Mouse (Mus musculus): ENCODE measurements around the gene D17H6S53E.

Gene D17H6S53E

DNA sequence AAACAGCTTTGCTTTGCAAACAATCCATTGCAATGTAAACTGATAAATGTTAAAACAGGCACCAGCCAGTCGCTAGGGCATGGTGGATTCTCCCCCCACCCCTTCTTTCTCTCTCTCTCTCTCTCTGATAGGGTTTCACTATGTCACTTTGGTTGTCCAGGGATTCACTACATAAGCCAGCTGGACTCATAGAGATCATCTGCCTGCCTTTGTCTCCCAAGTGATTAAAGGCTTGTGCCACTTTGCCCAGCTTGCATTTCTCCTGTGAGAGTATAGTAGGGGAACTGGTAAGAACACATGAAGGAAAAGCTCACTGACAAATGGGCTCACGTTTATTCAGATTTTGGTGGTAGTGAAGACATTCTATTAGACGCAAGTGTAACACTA lies 6.0 kb downstream of the D17H6S53E start:
- DNase-seq (ENCODE audit: low spot score in 2 of 2): no peak

DNA sequence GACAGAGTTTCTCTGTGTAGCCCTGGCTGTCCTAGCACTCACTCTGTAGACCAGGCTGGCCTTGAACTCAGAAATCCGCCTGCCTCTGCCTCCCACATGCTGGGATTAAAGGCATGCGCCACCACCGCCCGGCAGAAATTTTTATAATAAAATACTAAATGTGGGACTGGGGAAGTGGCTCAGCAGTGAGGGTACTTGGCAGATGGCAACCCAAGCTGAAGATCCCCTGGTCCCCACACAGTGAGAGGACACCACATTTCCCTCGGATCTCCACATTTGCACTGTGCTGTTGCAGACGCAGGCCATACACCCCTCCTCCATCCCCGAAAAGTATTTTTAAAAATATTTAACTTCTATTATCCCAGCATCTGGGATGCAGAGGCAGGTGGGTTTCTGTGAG lies 7.3 kb downstream of the D17H6S53E start:
- DNase-seq (ENCODE audit: low spot score in 2 of 2): no peak

DNA sequence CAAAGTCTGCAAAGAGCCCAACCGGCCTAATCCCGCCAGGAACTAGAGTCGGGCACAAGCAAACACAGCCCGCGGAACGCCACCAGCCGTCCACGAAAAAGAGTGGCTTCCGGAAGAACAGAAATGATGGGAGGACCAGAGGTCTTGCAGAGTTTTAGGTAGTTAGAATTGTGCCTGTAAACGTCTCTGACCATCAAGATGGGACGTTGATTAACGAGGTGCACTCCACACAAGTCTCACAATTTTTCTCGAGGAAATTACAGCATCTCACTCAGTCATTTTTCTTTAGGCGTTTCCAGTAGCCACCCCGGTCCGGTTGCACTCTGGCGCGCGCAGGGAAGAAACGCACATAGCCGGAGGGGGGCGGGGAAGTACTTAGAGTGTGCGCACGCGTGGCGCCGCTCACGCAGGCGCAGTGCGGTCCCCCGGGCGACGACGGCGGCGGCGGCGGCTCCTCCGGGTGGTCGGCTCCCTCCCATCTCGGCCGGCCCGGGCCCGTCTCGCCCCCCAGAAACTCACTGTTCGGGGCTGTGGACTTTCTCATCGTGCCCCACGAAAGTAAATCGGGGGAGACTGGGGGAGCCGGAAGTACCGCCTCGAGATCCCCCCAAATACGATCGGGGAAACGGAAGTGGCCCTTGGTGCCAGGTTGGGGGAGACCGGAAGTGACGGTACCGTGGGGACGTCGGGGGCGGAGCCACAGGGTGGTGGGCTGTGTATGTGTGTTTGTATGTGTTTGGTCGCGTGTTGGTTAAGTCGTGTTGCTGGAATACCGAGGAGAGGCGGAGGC lies 8.8 kb downstream of the D17H6S53E start, which contains the start of gene Bag6:
TSS of gene Bag6 (plus strand) at position 378 of the 790 bp plus-strand sequence.
- DNase-seq (ENCODE audit: low spot score in 2 of 2): peak; percentile 95 to 96

DNA sequence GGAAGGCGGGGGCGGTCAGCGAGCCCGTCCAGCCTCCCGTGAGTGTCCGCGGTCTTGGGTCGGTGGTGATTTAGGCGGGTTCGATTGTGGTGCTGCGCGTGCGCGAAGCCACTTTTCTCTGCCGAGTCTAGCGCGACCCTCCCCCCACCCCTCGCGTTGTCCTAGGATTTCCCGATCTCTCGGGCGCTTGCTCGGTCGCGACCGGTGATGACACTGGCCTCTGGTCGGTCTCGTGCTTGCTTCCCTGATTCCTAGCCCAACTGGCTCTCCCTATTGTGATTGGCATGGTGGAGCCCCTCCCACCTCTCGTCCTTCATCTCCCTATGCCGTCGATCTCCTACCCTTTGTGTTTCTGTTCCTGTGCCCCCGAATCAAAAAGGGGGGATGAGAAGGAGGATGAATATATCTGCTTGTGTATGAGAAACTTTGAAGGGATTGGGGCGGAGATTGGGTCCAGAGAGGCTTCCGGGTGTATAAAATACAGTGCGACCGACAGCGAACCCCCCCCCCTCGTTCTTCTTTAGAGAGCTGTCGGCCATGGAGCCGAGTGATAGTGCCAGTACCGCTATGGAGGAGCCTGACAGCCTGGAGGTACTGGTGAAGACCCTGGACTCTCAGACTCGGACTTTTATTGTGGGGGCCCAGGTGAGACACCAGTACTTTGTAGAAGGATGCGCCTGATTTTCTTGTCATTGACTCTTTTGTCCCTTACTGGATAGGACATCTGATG lies 9.6 kb downstream of the D17H6S53E start:
- no peak for DNase-seq (ENCODE audit: low spot score in 2 of 2)

DNA sequence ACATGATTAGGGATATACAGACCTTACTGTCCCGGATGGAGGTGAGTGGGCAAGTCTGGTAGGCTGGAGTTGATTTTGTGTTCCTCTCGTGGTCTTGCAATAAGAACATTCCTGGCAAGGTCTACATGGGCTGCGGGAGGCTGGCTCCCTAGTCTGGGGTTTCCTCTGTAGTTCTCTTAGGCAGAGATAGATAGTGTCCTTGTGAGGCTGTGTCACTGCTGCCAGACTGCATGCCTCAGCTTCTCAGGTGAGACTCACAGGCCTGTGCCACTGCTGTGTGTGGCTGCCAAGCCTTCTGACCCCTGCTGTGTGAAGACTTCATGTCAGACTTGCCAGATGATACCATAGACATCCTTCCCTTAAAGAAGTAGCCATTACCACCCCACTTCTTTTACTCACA lies 13.1 kb downstream of the D17H6S53E start:
- DNase-seq (ENCODE audit: low spot score in 2 of 2): no peak

DNA sequence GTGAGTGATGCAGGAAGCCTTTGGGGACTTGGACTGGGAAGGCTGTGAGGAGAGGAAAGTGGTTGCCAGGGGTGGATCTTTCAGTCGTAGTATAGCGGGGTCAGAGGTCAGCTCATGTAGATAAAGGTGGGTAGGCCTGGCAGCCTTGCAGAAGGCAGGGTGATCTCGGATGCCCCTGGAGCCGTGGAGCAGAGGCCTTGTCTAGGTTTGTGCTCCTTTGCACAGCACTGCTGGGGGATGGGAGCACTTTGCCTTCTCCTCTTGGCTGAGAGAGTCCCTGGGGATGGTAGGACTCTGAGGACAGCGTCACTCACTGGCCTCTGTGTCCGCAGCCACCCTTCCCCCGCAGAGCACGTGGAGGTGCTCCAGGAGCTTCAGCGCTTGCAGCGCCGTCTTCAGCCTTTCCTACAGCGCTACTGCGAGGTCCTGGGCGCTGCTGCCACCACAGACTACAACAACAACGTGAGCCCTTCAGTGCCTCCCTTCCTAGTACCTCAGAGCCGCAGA lies 14.4 kb downstream of the D17H6S53E start:
- DNase-seq (ENCODE audit: low spot score in 2 of 2): no peak

DNA sequence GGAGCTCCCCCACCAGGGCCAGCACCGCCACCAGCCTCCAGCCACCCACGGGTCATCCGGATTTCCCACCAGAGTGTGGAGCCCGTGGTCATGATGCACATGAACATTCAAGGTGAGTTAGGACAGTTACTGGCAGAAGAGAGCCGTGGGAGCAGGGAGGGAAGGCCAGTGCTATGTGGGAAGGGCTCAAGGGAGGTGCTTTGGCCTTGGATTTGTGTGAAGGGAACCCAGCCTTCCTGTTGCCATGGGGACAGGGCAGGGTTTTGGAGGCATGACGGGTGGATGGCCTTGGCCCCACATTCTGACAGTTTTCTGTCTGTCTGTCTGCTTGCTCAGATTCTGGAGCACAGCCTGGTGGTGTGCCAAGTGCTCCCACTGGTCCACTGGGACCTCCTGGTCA lies 15.8 kb downstream of the D17H6S53E start:
- DNase-seq (ENCODE audit: low spot score in 2 of 2): no peak

DNA sequence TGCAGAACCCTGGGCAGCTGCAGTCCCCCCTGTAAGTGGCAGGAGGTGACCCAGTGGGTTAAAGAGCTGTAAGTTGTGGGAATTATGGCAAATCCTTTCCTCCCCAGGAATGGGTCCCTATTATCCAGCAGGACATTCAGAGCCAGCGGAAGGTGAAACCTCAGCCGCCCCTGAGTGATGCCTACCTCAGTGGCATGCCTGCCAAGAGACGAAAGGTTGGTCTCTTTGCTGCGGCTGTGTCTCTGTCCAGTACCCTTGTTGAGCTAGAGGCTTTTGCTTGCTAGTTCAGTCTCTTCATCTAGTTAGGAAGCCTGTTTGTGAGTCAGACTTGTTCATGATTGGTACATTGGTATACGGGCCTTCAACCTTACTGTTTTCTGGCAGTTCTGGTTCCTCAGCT lies 20.0 kb downstream of the D17H6S53E start:
- no peak for DNase-seq (ENCODE audit: low spot score in 2 of 2)

DNA sequence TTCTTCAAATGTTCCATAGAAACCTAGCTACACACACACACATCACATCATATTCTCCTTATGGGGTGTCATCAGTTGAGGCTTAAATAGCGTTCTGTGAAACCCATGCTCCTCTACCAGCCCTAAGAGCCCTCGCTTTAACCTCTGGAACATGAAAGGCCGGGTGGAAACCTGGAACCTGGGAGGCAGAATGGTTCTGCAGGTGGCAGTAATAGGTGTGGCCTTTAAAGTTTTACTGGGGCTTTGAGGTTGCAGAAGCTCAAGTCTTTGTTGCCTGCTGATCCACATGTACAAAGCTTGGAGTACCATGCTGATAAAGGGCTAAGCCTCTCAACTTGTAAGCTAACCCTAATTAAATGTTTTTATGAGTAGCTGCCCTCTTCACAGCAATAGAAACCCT lies 21.2 kb downstream of the D17H6S53E start:
- DNase-seq (ENCODE audit: low spot score in 2 of 2): no peak

DNA sequence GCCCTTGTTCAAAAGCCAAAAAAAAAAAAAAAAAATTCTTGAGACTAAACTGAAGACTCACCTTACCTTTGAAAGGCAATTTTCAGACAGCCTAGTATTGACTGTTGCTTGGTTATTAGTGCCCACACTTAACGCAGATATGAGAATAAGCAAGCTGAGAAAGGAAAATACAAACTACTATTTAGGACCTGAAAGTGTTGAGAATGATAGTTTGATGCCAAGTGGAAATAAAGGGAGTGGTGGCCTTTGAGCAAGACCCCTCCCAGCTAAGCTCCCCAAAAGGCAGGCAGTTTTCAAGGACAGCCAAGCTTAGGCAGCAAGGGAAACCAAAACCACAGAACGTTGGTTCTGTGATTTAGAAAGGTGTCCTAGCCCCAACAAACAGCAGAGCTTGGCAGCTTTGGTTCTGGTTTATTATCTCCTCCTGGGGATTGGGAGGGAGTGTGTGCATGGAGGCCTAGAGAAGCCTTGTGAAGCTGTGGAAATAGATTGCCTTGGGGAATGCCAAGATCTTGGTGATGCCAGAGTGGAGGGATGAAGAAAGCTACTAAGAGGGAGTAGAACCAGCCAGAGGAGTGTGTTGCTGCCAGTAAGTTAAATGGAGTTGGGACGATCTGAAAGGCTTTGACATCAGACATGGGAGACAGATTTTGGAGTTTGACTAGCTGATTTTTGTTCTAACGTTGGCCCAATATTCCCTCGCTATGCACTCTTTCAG lies 21.9 kb downstream of the D17H6S53E start:
- DNase-seq (ENCODE audit: low spot score in 2 of 2): no peak

DNA sequence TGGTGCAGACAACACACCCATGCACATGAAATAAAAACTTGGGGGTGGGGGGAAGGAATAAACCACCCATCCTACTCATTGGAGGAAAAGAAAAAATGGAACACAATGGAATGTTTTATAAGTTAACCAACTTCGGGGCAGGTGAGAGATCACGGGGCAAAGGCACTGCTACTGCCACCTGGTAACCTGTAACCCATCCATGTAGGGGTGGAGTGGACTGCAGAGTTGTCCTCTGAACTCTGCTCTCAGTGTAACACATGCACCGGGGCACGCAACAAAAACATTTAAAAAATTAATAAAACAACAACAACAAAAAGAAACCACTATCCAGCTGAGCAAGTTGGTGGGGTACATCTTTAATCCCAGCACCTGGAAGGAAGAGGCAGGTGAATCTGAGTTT lies 25.9 kb downstream of the D17H6S53E start:
- no peak for DNase-seq (ENCODE audit: low spot score in 2 of 2)

DNA sequence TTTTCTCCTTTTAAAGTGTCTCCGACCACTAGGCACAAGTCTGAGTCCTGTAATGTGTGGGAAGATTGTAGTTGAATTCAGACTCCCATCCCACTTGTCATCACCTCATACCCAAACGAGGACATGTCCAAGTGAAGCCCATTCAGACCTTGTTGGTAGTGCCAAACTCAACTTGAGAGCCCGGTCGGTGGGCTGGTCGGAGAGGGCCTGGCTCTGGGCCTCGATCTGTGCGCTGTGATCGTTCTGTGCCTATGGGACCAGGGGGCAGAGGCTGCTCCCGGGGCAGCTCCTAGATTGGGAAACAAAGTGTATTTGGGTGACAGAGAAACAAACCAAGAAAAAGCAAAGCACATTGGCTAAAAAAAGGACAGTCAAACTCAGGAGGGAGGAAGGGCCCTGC lies 26.9 kb downstream of the D17H6S53E start:
- DNase-seq (ENCODE audit: low spot score in 2 of 2): no peak

DNA sequence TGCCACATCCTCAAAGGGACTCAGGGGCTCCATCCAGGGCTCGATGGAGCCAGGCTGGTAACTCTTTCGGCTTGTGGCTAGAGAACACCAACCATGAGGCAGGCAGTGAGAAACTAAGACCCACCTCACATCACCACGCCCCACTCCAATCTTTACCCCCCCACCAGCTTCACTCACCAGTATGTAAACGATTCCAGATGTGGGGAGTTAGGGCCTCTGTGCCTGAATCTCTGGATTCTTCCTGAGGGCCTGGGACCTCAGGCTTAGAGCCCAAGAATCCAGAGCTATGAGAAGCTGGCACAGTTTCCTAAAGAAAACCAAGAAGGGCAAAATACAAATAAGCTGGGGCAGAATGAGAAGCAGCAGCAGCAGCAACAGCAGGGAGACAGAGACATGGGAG lies 27.8 kb downstream of the D17H6S53E start:
- DNase-seq (ENCODE audit: low spot score in 2 of 2): no peak

DNA sequence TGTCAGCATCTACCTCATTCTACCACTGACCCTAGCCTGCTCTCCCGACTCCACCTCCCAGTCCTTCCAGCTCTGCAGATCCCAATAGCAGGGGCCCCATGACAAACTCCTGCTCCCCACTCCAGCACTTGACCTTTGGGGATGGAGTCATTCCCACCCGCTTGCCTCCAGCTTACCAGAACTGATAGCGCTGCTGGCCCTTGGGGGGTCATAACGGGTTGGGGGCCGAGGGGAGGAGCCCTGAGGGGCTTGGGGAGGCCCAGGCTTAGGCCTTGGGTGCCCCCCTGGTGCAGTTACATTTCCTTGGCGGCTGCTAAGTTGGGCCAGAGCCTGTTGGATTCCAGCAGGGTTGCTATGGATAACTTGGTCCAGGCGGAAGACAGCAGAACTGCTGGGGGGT lies 28.4 kb downstream of the D17H6S53E start:
- no peak for DNase-seq (ENCODE audit: low spot score in 2 of 2)

DNA sequence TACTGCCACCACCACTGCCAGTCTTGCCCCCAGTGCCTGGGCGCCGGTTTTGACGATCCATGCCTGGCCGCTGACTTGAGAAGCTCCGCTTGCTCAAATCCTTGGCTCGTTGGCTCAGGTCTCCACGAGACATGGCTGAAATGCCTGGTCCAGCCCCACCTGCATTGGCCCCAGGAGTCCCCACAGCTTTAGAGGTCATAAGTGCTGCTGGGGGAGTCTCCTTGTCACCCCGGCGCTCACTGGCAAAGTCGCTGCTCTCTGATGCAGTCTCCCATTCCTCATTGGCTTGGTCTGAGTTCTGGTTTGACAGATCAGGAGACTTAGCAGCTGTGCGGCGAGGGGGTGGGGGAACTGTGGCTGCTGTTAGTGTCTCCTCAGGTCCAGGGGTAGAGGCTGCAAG lies 29.3 kb downstream of the D17H6S53E start:
- no peak for DNase-seq (ENCODE audit: low spot score in 2 of 2)

DNA sequence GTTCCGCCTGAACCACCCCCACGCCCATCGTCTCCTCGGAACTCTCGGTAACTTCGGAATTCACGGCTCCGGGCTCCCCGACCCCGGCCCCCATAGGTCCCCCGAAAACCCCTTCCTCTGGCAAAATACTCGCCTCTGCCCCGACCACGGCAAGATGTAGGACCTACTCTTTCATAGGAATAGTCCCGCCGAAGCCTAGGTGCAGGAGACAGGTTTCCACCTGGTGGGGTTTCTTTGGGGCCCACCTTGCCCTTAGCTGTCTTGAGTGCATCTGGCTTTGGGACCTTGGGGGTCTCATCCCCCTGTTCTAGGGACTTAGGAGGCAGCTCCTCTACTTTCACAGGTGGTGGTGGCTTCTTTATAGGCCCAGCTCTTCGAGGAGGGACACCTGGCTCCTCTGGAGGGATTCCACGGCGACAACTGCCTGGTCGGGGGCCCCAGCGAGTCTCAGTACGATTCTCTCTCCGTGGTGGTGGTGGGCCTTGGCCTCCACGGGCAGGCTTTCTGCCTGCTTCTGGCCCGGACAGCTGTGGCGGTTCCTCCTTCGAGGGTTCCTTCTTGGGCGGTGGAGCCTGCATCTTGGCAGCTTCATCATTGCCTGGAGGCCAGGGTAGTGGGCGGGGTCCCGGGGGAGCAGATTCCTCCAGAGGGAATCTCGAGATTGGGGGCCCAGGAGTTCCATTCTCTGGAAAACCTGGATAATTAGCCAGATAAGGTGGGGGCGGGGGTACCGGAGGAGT lies 30.5 kb downstream of the D17H6S53E start:
- DNase-seq (ENCODE audit: low spot score in 2 of 2): no peak

DNA sequence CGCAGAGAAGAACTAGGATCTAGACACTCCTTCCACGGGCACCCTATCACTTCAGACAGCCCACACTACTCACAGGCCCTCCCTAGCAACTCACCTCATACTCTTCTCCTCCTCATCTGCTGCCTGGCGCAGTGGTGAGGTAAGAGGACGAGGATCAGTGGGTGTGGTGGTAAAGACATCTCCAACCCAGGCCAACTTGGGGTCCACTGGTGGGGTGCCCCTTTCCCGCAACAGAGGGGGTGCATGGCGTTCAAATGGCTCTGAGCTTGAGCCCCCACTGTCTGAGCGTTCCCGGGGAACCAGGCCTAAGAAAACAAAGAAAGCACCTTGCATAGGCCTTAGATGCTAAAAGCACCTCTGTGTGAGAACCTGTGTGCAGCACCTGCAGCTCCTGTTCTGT lies 31.1 kb downstream of the D17H6S53E start:
- no peak for DNase-seq (ENCODE audit: low spot score in 2 of 2)

DNA sequence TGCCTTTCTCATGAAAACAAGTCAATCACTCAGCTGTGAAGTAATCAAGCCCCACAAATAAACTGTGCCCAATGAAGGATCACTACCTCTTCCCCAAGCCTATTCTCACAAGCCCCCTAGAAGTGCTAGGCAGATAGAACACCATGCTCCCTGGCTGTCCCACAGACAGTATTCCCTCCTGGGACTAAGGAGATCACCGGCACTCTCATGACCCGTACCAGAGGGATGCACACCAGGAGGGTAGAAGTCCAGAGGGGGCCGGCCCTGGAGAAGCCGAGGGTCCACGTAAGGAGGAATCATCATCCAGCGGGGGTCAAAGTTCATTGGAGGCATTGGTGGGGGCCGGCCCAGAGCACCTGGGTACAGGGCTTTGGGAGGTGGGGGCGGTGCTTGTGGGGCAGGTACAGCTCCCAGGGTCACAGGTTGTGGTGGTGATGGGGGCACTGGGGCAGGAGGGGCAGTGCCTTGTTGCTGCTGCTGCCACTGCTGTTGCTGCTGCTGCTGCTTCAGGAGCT lies 31.5 kb downstream of the D17H6S53E start:
- no peak for DNase-seq (ENCODE audit: low spot score in 2 of 2)

DNA sequence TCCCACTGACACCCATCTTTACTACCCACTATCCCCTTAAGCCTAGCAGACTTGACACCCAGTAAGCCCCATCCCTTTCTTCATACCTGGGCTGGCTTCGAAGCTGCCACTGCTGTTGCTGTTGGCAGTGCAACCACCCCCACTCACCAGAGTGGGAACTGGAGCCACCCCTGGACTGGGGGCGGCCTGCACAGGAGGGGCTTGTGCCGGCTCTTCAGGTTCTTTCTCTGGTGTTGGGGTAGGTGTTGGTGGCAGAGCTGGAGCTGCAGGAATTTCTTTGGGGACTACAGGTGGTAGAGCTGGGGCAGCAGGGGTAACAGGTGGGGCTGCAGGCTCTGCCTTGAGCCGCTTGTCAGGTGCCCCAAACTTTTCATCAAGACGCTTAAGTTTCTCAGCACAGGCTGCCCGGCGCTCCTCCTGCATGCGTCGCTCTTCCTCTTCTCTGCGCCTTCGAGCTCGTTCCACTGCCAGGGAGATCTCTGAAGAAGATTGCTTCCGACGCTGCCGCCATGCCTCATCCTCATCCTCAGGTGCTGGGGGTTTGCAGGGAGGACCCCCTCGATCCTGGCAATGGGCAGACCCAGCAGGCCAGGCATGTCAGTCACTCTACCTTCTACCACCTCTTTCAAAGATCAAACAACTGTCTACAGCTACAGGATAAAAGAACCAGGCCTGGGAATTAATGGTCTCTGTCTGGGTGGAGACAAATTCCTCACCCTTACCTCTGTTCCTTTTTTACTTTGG lies 32.8 kb downstream of the D17H6S53E start:
- no peak for DNase-seq (ENCODE audit: low spot score in 2 of 2)

DNA sequence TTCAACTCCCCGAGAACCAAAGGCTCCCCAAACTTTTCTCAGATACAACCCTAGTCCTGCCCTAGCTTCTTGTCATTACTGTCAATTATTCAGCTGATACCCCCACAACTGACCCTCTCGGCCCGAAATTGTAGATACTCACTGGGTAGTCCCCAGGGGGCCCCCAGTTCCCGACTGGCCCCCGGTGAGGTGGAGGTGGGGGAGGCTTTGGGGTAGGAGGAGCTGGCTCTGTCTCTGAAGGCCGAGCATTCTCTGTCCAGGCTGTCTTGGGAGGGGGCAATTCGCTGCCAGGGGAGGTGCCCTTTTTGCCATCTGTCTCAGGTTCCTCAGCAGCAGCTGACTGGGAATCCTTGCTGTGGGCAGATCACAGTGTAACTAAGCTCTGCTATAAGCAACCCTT lies 33.5 kb downstream of the D17H6S53E start:
- DNase-seq (ENCODE audit: low spot score in 2 of 2): no peak

DNA sequence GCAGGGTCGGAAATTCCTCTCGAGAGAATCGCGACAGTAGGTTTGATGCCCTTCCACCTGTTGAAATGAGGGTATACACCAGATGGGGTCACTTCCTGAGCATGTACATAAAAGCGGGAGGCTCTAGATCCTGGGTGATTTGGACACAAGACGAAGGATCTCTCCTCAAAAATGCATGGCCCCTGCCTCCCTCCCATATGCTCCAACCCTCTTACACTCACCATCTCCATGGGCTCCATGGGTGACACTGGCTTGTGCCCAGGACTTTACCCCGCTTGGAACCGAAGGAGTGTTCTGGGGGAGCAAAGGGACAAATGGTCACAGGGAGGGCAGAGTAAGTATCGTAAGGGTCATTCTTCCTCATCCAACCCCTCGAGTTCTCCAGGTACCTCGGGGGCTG lies 35.2 kb downstream of the D17H6S53E start:
- no peak for DNase-seq (ENCODE audit: low spot score in 2 of 2)
